Mouse (Mus musculus) lung, postnatal 25 days (tissue): ENCODE data around the gene 4930432M17Rik.

Source experiments
- DNase-seq: peaks from one replicate; pipeline ENCODE4 v3.0.0; 2022; ENCODE audit warnings: low spot score

Gene 4930432M17Rik

GRCm38 (mm10) chr3:121672135-121672790 is 1.7 kb downstream of the 4930432M17Rik start:
- DNase-seq, result no peak

GRCm38 (mm10) chr3:121678935-121679334 is 8.4 kb downstream of the 4930432M17Rik start:
- no peak for DNase-seq

- no peak for DNase-seq
These were observed 8.9 kb downstream of the 4930432M17Rik start for GRCm38 (mm10) chr3:121679443-121679842.

- DNase-seq, result no peak
These were observed 9.6 kb downstream of the 4930432M17Rik start for GRCm38 (mm10) chr3:121680187-121680586.

- DNase-seq, result no peak
These were observed 12.2 kb downstream of the 4930432M17Rik start for GRCm38 (mm10) chr3:121682439-121683411.

GRCm38 (mm10) chr3:121684552-121684951 is 14.0 kb downstream of the 4930432M17Rik start:
- no peak for DNase-seq

- no peak for DNase-seq
These were observed 14.4 kb downstream of the 4930432M17Rik start for GRCm38 (mm10) chr3:121684963-121685362.

- DNase-seq, result no peak
These were observed 15.4 kb downstream of the 4930432M17Rik start for GRCm38 (mm10) chr3:121685985-121686384.

GRCm38 (mm10) chr3:121686408-121686911 is 15.9 kb downstream of the 4930432M17Rik start:
- DNase-seq, result no peak

GRCm38 (mm10) chr3:121687741-121688140 is 17.2 kb downstream of the 4930432M17Rik start:
- no peak for DNase-seq

- no peak for DNase-seq
These were observed 18.5 kb downstream of the 4930432M17Rik start for GRCm38 (mm10) chr3:121689029-121689428.

GRCm38 (mm10) chr3:121689697-121690096 is 19.1 kb downstream of the 4930432M17Rik start:
- no peak for DNase-seq

- no peak for DNase-seq
These were observed 22.6 kb downstream of the 4930432M17Rik start for GRCm38 (mm10) chr3:121693001-121693730.

- DNase-seq, result no peak
These were observed 23.2 kb downstream of the 4930432M17Rik start for GRCm38 (mm10) chr3:121693746-121694145.

- DNase-seq, result peak; percentile 57
These were observed 26.6 kb downstream of the 4930432M17Rik start for GRCm38 (mm10) chr3:121697169-121697568.

- no peak for DNase-seq
These were observed 28.8 kb downstream of the 4930432M17Rik start for GRCm38 (mm10) chr3:121699401-121699800.

- DNase-seq, result no peak
These were observed 29.3 kb downstream of the 4930432M17Rik start for GRCm38 (mm10) chr3:121699849-121700248.

- no peak for DNase-seq
These were observed 29.9 kb downstream of the 4930432M17Rik start for GRCm38 (mm10) chr3:121700364-121700952.

GRCm38 (mm10) chr3:121703155-121703879 is 32.8 kb downstream of the 4930432M17Rik start:
- no peak for DNase-seq

GRCm38 (mm10) chr3:121703880-121704243 is 33.3 kb downstream of the 4930432M17Rik start:
- DNase-seq, result no peak

- DNase-seq, result no peak
These were observed 35.5 kb downstream of the 4930432M17Rik start for GRCm38 (mm10) chr3:121706087-121706486.
